8 mouse cellular contexts compared by ENCODE assay signal in genomic region chr11:97575075-97575474, GRCm38 (mm10). TPM values are rescaled to one million over a fixed set of nuclear protein-coding genes. Genes with fewer than 3 reads are reported as not detected.
A peak's percentile ranks its signal among the peaks of the same experiment; 100 is the strongest.
DNase-seq lines count a peak whose midpoint lies in the region; ATAC-seq and TF ChIP-seq lines count a peak whose summit lies in the region.

No protein-coding gene starts in this region.

- no peak for ATAC-seq in monocyte, adult 5-6 weeks (replicated peaks; ENCODE audit: insufficient number of reproducible peaks, low FRiP score, low TSS enrichment, poor library complexity, severe bottlenecking)

- DNase-seq in layer of hippocampus, adult 11-12 months (ENCODE audit: low spot score), result peak; percentile 85
- no peak for DNase-seq in layer of hippocampus, adult 9-10 months (ENCODE audit: low spot score)
- DNase-seq in cerebellum, postnatal 36 days, result peak; percentile 90 to 93
- peak; percentile 41 to 54 for DNase-seq in heart, postnatal 10 days
- peak in 1 of 2 experiments; percentile 78 for DNase-seq in layer of hippocampus, adult 2 months (ENCODE audit: low spot score in 2 of 2)
- DNase-seq in lung, adult 2 months, result peak; percentile 58
- peak; percentile 59 for DNase-seq in retina, postnatal 7 days (ENCODE audit: low read depth, low spot score)

- TF ChIP-seq CTCF in layer of hippocampus, adult 2 months (conservative IDR thresholded peaks at IDR 0.05), result no peak
- no peak for TF ChIP-seq CTCF in lung, adult 2 months (IDR thresholded peaks at IDR 0.05; ENCODE audit: insufficient read depth, low read length)

- peak overlapping the region; percentile 97 for H3K27ac ChIP-seq in layer of hippocampus, adult 2 months

- TF ChIP-seq POLR2A in lung, adult 2 months (IDR thresholded peaks at IDR 0.05; ENCODE audit: borderline replicate concordance, extremely low read depth, low read depth, low read length), result no peak

- peak overlapping the region; percentile 59 for H3K4me3 ChIP-seq in layer of hippocampus, adult 2 months
- peak overlapping the region; percentile 61 for H3K4me3 ChIP-seq in lung, adult 2 months (replicated peaks; ENCODE audit: extremely low read depth, low read depth, low read length)

- intact Hi-C loops in heart, postnatal 10 days (cut with DNase I), result loop anchor here (5.0 kb wide), 2 partner anchors 42 to 43 kb away; no protein-coding TSS in a partner anchor

- 0 out of 2 replicates have a peak, but pooled peaks cover 5% of the 10 kb centered on the region for H3K4me1 ChIP-seq in lung, adult 2 months (ENCODE audit: control insufficient read depth, insufficient read depth, low read length)

- WGBS in lung, adult 2 months, result 1% methylated on average over 60 of the region's 62 CpGs

RNA-seq across cellular contexts. Expression of gene Srcin1, which starts 0.9 kb away (rescaled TPM):
- under 1 TPM; 0.19 to 0.20 TPM for total RNA-seq in heart, postnatal 10 days (2021)
- total RNA-seq in layer of hippocampus, adult 2 months (2021), result 100 to 1,000 TPM; 226 to 232 TPM
- polyA plus RNA-seq in lung, adult 2 months (2012; rRNA removed), result 6.4 and 7.0 TPM in 2 replicates
- 0.10 to 0.58 TPM (median 0.21 TPM) in 3 replicates for total RNA-seq in monocyte, adult 5-6 weeks (2017)

RNA-seq across cellular contexts. Expression of gene Epop, which starts 54.4 kb away (rescaled TPM):
- 1 to 10 TPM in 1 of 2 experiments, under 1 TPM in 1; 0.57 to 1.0 TPM for total RNA-seq in heart, postnatal 10 days (2021)
- 10 to 100 TPM; 34.1 to 35.1 TPM for total RNA-seq in layer of hippocampus, adult 2 months (2021)
- polyA plus RNA-seq in lung, adult 2 months (2012; rRNA removed), result 6.4 and 12.3 TPM in 2 replicates
- total RNA-seq in monocyte, adult 5-6 weeks (2017), result 0.75 to 1.8 TPM (median 0.95 TPM) in 3 replicates

Comparison
In these comparisons a context has a peak if more than half of its experiments do, and no peak if none do; other contexts are left out.
1. RNA of gene Srcin1, which starts 0.9 kb away (total RNA-seq): 226 to 232 TPM in layer of hippocampus, adult 2 months; 0.19 to 0.20 TPM in heart, postnatal 10 days and 0.10 to 0.58 TPM in monocyte, adult 5-6 weeks; every median in the first group is over 100 times any median in the second.
2. RNA of gene Epop, which starts 54.4 kb away (total RNA-seq): 34.1 to 35.1 TPM in layer of hippocampus, adult 2 months; 0.57 to 1.0 TPM in heart, postnatal 10 days and 0.75 to 1.8 TPM in monocyte, adult 5-6 weeks; every median in the first group is over 10 times any median in the second.